Mouse (Mus musculus): ENCODE measurements around the gene Snrnp200. TPM values are rescaled to one million over a fixed set of nuclear protein-coding genes. Genes with fewer than 3 reads are reported as not detected.
"Not testable (repeated sequence)": the region's sequence is repeated elsewhere in the genome, so short reads cannot be mapped to it uniquely, and the experiment has no call there.

Snrnp200 gene
- polyA plus RNA-seq (2012; rRNA removed) = 41.4 and 52.0 TPM in 2 replicates

GRCm38 (mm10) chr2:127207547-127208451 lies at the start of gene Snrnp200, which contains the start of gene 1810024B03Rik:
Gene Snrnp200 (plus strand): TSS chr2:127208386.
Gene 1810024B03Rik (minus strand): TSS chr2:127208280.
- WGBS = 10% methylated on average over 36 of the region's 36 CpGs
- TF ChIP-seq POLR2A (IDR thresholded peaks at IDR 0.05; ENCODE audit: borderline replicate concordance, extremely low read depth, low read depth, low read length) = peak; percentile 93; the same call in 1 of the 2 replicates
- no peak for TF ChIP-seq CTCF (IDR thresholded peaks at IDR 0.05; ENCODE audit: insufficient read depth, low read length)
- DNase-seq = peak; percentile 91
- Histone ChIP-seq H3K4me3 (replicated peaks; ENCODE audit: extremely low read depth, low read depth, low read length) (peak within 1 kb of the TSS; percentile 88), H3K4me1 (ENCODE audit: control insufficient read depth, insufficient read depth, low read length) (peaks cover 3% of the 10 kb centered on the region; the same call in 1 of the 2 replicates)

- H3K4me3 ChIP-seq (replicated peaks; ENCODE audit: extremely low read depth, low read depth, low read length) = no peak overlapping the region
- 44% methylated on average over 4 of the region's 4 CpGs for WGBS
- TF ChIP-seq CTCF (IDR thresholded peaks at IDR 0.05; ENCODE audit: insufficient read depth, low read length) (no peak), POLR2A (IDR thresholded peaks at IDR 0.05; ENCODE audit: borderline replicate concordance, extremely low read depth, low read depth, low read length) (no peak)
- DNase-seq = no peak
- no peaks in the 10 kb centered on the region for H3K4me1 ChIP-seq (ENCODE audit: control insufficient read depth, insufficient read depth, low read length)
Observed at GRCm38 (mm10) chr2:127165675-127166074, 42.5 kb upstream of the Snrnp200 start.

GRCm38 (mm10) chr2:127166261-127166660 lies 41.9 kb upstream of the Snrnp200 start:
- TF ChIP-seq CTCF (IDR thresholded peaks at IDR 0.05; ENCODE audit: insufficient read depth, low read length) = peak; percentile 20; the same call in 1 of the 2 replicates
- not testable (repeated sequence) for DNase-seq; H3K4me3 ChIP-seq (replicated peaks; ENCODE audit: extremely low read depth, low read depth, low read length); H3K4me1 ChIP-seq (ENCODE audit: control insufficient read depth, insufficient read depth, low read length)
- 9% methylated on average over 1 of the region's 1 CpGs for WGBS

- TF ChIP-seq CTCF (IDR thresholded peaks at IDR 0.05; ENCODE audit: insufficient read depth, low read length) (no peak), POLR2A (IDR thresholded peaks at IDR 0.05; ENCODE audit: borderline replicate concordance, extremely low read depth, low read depth, low read length) (peak; percentile 58; the same call in 1 of the 2 replicates)
- Histone ChIP-seq H3K4me3 (replicated peaks; ENCODE audit: extremely low read depth, low read depth, low read length) (peak overlapping the region; percentile 98), H3K4me1 (ENCODE audit: control insufficient read depth, insufficient read depth, low read length) (no peaks in the 10 kb centered on the region)
- DNase-seq = peak; percentile 78
- WGBS = 1% methylated on average over 17 of the region's 17 CpGs
Observed at GRCm38 (mm10) chr2:127182598-127183381, 25.4 kb upstream of the Snrnp200 start.

- no peak for TF ChIP-seq CTCF (IDR thresholded peaks at IDR 0.05; ENCODE audit: insufficient read depth, low read length)
- no peak for DNase-seq
- Histone ChIP-seq H3K4me1 (ENCODE audit: control insufficient read depth, insufficient read depth, low read length) (no peaks in the 10 kb centered on the region), H3K4me3 (replicated peaks; ENCODE audit: extremely low read depth, low read depth, low read length) (no peak overlapping the region)
Observed at GRCm38 (mm10) chr2:127189574-127189973, 18.6 kb upstream of the Snrnp200 start.

- DNase-seq = peak; percentile 42
- WGBS = 26% methylated on average over 3 of the region's 3 CpGs
- TF ChIP-seq POLR2A (IDR thresholded peaks at IDR 0.05; ENCODE audit: borderline replicate concordance, extremely low read depth, low read depth, low read length) = no peak
- peak; percentile 55 for TF ChIP-seq CTCF (IDR thresholded peaks at IDR 0.05; ENCODE audit: insufficient read depth, low read length)
- Histone ChIP-seq H3K4me1 (ENCODE audit: control insufficient read depth, insufficient read depth, low read length) (peaks cover 3% of the 10 kb centered on the region; the same call in 1 of the 2 replicates), H3K4me3 (replicated peaks; ENCODE audit: extremely low read depth, low read depth, low read length) (no peak overlapping the region)
Observed at GRCm38 (mm10) chr2:127204932-127205331, 3.3 kb upstream of the Snrnp200 start.

GRCm38 (mm10) chr2:127205936-127206335 lies 2.2 kb upstream of the Snrnp200 start:
- not testable (repeated sequence) for H3K4me3 ChIP-seq (replicated peaks; ENCODE audit: extremely low read depth, low read depth, low read length); DNase-seq; H3K4me1 ChIP-seq (ENCODE audit: control insufficient read depth, insufficient read depth, low read length)
- 84% methylated on average over 4 of the region's 4 CpGs for WGBS

- Histone ChIP-seq H3K4me3 (replicated peaks; ENCODE audit: extremely low read depth, low read depth, low read length) (no peak overlapping the region), H3K4me1 (ENCODE audit: control insufficient read depth, insufficient read depth, low read length) (peaks cover 3% of the 10 kb centered on the region; the same call in 1 of the 2 replicates)
- no peak for DNase-seq
- no peak for TF ChIP-seq CTCF (IDR thresholded peaks at IDR 0.05; ENCODE audit: insufficient read depth, low read length)
- TF ChIP-seq POLR2A (IDR thresholded peaks at IDR 0.05; ENCODE audit: borderline replicate concordance, extremely low read depth, low read depth, low read length) = no peak
- WGBS = 96% methylated on average over 2 of the region's 2 CpGs
Observed at GRCm38 (mm10) chr2:127206916-127207315, 1.3 kb upstream of the Snrnp200 start.

GRCm38 (mm10) chr2:127208452-127208769 lies 225 bp downstream of the Snrnp200 start:
- Histone ChIP-seq H3K4me3 (replicated peaks; ENCODE audit: extremely low read depth, low read depth, low read length) (peak overlapping the region; percentile 88), H3K4me1 (ENCODE audit: control insufficient read depth, insufficient read depth, low read length) (peaks cover 3% of the 10 kb centered on the region; the same call in 1 of the 2 replicates)
- WGBS = under 1% methylated on average over 17 of the region's 17 CpGs
- TF ChIP-seq POLR2A (IDR thresholded peaks at IDR 0.05; ENCODE audit: borderline replicate concordance, extremely low read depth, low read depth, low read length) = no peak
- TF ChIP-seq CTCF (IDR thresholded peaks at IDR 0.05; ENCODE audit: insufficient read depth, low read length) = no peak
- DNase-seq = no peak

Measured in lung, adult 2 months (tissue).